Mouse (Mus musculus) heart, embryonic 15.5 days (tissue): ENCODE measurements around the gene Rrn3. TPM values are rescaled to one million over a fixed set of nuclear protein-coding genes. Genes with fewer than 3 reads are reported as not detected.

Experiments
- ATAC-seq: fragments of 200-750 bp; cut with Nextera tagmentation; replicated peaks from 2 replicates; pipeline ENCODE4 v1.8.0; 2017; ENCODE audit warnings: low read depth, moderate TSS enrichment; ENCODE audit not compliant: insufficient number of reproducible peaks, insufficient read depth, low FRiP score
- H3K27ac ChIP-seq: fragments of 300-500 bp; sonication (generic); 2 replicates; pipeline ENCODE4 v1.5.1; 2015; ENCODE audit warnings: mild to moderate bottlenecking, inconsistent platforms
- H3K27me3 ChIP-seq: fragments of 300-500 bp; sonication (generic); 2 replicates; pipeline ENCODE4 v1.6.1; 2015; ENCODE audit warnings: inconsistent platforms
- H3K36me3 ChIP-seq: fragments of 300-500 bp; sonication (generic); 2 replicates; pipeline ENCODE4 v1.6.1; 2015; ENCODE audit warnings: mild to moderate bottlenecking, inconsistent platforms
- H3K4me1 ChIP-seq: fragments of 300-500 bp; sonication (generic); replicated peaks from 2 replicates; pipeline ENCODE4 v1.6.1; 2015; ENCODE audit warnings: inconsistent platforms
- H3K4me2 ChIP-seq: fragments of 300-500 bp; sonication (generic); 2 replicates; pipeline ENCODE4 v1.6.1; 2015; ENCODE audit warnings: inconsistent platforms, mild to moderate bottlenecking, moderate library complexity
- H3K4me3 ChIP-seq: fragments of 300-500 bp; sonication (generic); 2 replicates; pipeline ENCODE4 v1.5.1; 2015; ENCODE audit warnings: mild to moderate bottlenecking, inconsistent platforms
- H3K9ac ChIP-seq: fragments of 300-500 bp; sonication (generic); 2 replicates; pipeline ENCODE4 v1.6.1; 2015; ENCODE audit warnings: mild to moderate bottlenecking, inconsistent platforms
- H3K9me3 ChIP-seq: fragments of 300-500 bp; sonication (generic); replicated peaks from 2 replicates; pipeline ENCODE4 v1.6.1; 2016; ENCODE audit warnings: inconsistent platforms
- WGBS: fragments of 180-500 bp; shearing (Covaris S2); methylation state at CpG from one replicate; pipeline ENCODE4 v1.1.7; 2015; ENCODE audit warnings: mixed read lengths; 5-methylcytosine and 5-hydroxymethylcytosine counted together
- polyA plus RNA-seq: library from polyadenylated mRNA; unstranded; fragments of >200 nt; fragmentation: Nextera tagmentation; extraction: Ambion mirVana; gene quantifications from 2 replicates; pipeline ENCODE4 v1.2.1, GENCODE M21; 2015

Rrn3 gene
- polyA plus RNA-seq, 1 experiment from 2014 or later = 47.0 TPM

DNA sequence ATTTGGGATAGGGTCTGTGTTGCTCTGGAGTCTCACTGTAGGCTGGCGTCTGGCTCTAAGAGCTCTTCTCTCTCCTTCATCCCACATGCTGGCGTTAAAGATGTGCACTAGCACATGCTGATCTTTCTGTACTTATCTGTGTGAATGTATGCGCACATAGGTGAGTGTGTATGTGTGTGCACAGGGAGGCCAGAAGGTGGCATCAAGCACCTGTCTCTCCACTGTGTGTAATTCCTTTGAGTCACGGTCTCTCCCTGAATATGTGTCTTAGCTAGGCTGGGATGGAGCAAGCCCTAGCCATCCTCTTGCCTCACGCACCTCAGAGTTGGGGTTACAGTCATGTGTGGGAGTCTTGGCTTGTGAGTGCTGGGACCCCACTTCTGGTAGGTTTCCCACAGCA, 40.3 kb downstream of the Rrn3 start:
- Histone ChIP-seq H3K4me3 (peak overlapping the region; percentile 77), H3K27ac (no peak overlapping the region), H3K9ac (no peak overlapping the region), H3K4me1 (peaks cover 31% of the 10 kb centered on the region), H3K9me3 (no peaks in the 10 kb centered on the region), H3K4me2 (peak overlapping the region; percentile 75), H3K36me3 (no peaks in the 10 kb centered on the region), H3K27me3 (no peaks in the 10 kb centered on the region)
- 92% methylated on average over 5 of the region's 5 CpGs for WGBS
- no peak for ATAC-seq

DNA sequence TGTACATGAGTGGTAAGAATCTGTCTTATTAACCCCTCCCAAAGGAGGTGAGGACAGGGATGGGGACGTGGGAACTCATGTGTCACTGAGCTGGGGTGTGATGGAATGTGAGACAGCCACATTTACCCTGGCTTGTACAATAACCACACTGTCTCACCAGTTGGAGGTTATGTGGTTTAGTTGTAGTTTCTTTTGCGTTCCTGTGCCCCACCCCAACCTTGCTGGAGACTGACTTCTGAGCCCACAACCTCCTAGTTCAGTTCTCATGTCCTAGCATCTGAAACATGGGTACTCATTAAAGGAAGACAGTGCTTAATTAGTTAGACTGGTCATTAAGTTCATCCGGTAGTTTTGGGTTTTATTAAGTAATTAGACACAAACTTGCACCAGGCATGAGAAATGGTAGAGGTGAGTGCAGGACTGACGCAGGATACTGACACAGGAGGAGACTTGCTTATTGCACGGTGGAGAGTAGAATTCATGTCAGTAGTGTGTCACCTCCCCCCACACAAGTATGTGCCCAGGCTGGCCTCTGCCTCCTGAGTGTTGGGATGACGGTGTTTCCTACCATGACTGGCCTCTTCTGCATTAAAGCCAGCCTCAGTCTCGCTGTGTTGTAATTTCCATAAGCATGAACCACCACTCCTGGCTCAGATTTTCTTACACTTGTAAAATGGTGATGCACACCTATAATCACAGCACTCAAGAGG, 45.4 kb downstream of the Rrn3 start:
- Histone ChIP-seq H3K4me1 (peaks cover 23% of the 10 kb centered on the region), H3K4me2 (no peak overlapping the region), H3K27ac (peak overlapping the region; percentile 31; the same call in 1 of the 2 replicates), H3K9me3 (no peaks in the 10 kb centered on the region), H3K27me3 (no peaks in the 10 kb centered on the region), H3K4me3 (no peak overlapping the region), H3K9ac (no peak overlapping the region), H3K36me3 (peaks cover 37% of the 10 kb centered on the region)
- 57% methylated on average over 7 of the region's 7 CpGs for WGBS
- ATAC-seq = no peak

DNA sequence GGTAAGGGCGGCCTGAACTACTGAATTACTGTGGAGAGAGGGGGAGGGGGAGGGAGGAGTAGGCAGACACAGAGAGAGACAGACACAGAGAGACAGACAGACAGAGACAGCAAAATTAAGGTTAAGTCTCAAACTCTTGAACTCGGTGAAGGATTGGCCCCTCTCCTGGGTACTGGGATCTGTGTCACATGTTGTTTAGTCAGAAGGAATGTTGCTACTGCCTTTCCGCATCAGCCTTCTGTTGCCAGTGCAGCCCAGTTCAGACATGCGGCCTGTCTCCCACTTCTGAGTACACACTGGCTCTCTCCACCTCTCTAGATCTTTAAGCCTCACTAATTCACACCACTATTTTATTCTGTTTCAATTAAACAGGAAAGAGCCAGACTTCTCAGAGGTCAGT, 46.0 kb downstream of the Rrn3 start:
- H3K4me1 ChIP-seq = peaks cover 21% of the 10 kb centered on the region; the same call in 1 of the 2 replicates
- H3K9me3 ChIP-seq = no peaks in the 10 kb centered on the region
- H3K27me3 ChIP-seq = no peaks in the 10 kb centered on the region
- no peak overlapping the region for H3K4me3 ChIP-seq
- H3K9ac ChIP-seq = no peak overlapping the region
- 78% methylated on average over 4 of the region's 4 CpGs for WGBS
- no peak overlapping the region for H3K4me2 ChIP-seq
- no peak overlapping the region for H3K27ac ChIP-seq
- ATAC-seq = no peak
- H3K36me3 ChIP-seq = peaks cover 42% of the 10 kb centered on the region

DNA sequence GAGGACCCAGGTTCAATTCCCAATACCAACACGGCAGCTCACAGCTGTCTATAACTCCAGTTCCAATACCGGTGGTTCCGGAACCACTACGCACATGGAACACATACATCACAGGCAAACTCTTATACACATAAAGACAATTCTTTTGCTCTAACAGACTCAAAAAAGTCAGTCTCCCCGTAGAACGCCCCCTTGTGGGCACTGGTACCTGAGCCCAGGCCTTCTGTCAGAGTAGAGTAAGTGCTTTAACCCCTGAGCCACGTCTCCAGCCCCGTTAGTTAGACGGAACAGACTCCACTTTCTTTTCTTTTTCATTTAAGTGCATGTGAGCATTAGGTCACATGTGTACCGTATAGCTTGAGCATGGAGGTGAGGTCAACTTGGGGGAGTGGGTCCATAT, 49.9 kb downstream of the Rrn3 start:
- Histone ChIP-seq H3K9ac (no peak overlapping the region), H3K4me2 (no peak overlapping the region), H3K36me3 (peaks cover 78% of the 10 kb centered on the region), H3K9me3 (no peaks in the 10 kb centered on the region), H3K4me1 (peaks cover 13% of the 10 kb centered on the region; the same call in 1 of the 2 replicates), H3K27ac (no peak overlapping the region), H3K4me3 (no peak overlapping the region), H3K27me3 (no peaks in the 10 kb centered on the region)
- ATAC-seq = no peak
- WGBS = 88% methylated on average over 10 of the region's 10 CpGs

DNA sequence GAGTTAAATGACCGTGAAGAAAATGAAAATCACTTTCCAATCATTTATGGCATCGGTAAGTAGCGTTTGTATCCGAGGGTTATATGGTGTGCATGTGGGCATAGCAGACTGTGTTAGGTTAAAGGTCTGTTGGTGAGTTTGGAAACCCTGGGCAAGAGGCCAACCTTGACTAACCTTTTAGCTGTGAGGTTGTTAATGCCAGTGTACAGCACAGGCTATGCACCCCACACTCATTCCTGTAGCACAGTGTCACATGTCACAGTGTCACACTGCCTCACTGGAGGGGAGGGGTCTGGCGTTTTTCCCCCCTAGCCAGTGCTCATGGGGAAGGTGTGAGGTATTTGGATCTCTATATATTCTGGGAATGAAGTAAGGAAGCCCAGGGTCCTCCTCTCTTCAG, 51.1 kb downstream of the Rrn3 start:
- ATAC-seq = no peak

DNA sequence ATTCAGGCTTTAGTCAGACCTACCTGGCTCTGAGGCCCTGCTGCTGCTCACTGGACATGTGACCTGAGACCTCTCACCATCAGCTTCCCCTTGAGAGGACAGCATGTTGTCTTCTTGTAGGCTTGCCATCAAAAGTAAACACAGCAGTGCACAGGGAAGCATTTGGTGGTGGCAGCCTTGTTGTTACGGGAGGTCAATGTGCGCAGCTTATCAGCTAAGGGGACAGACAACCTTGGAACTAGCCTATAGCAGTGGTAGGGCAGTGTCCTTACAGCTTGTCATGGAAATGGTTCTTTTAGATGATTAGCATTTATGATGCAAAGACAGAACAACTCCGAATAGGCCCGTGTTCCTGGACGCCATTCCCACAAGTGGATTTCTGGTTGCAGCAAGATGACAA, 53.9 kb downstream of the Rrn3 start:
- H3K9ac ChIP-seq = no peak overlapping the region
- ATAC-seq = no peak
- H3K36me3 ChIP-seq = peaks cover 92% of the 10 kb centered on the region
- H3K27me3 ChIP-seq = no peaks in the 10 kb centered on the region
- WGBS = 95% methylated on average over 5 of the region's 5 CpGs
- no peak overlapping the region for H3K4me3 ChIP-seq
- no peak overlapping the region for H3K4me2 ChIP-seq
- no peaks in the 10 kb centered on the region for H3K4me1 ChIP-seq
- H3K9me3 ChIP-seq = no peaks in the 10 kb centered on the region
- H3K27ac ChIP-seq = no peak overlapping the region

More for the DNA sequence above, 51.1 kb downstream of the Rrn3 start:
- Histone ChIP-seq H3K9me3 (no peaks in the 10 kb centered on the region), H3K4me2 (no peak overlapping the region), H3K4me3 (no peak overlapping the region), H3K4me1 (peaks cover under 1% of the 10 kb centered on the region; the same call in 1 of the 2 replicates), H3K27ac (no peak overlapping the region), H3K36me3 (peaks cover 90% of the 10 kb centered on the region), H3K27me3 (no peaks in the 10 kb centered on the region), H3K9ac (no peak overlapping the region)
- 80% methylated on average over 5 of the region's 5 CpGs for WGBS

DNA sequence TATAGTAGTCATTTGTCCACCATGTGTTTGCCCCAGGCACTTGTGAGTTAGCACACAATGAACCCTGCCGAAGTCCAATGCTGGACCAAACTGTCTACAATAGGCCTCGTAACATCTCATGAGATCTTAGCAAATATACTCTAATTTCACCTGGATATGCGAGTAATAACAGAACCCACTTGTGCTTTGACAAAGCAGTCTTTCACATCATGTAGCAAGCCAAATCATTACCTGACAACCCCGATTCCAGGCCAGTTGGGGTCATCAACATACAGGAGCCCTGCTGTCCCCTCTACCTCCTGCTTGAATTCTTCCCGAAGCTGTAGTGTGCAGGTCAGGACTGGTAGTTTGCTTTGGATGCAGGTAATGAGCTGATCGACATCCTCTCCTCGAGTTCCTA, 59.5 kb downstream of the Rrn3 start:
- H3K36me3 ChIP-seq = peaks cover 80% of the 10 kb centered on the region
- H3K9me3 ChIP-seq = no peaks in the 10 kb centered on the region
- H3K4me2 ChIP-seq = no peak overlapping the region
- ATAC-seq = no peak
- no peak overlapping the region for H3K4me3 ChIP-seq
- no peak overlapping the region for H3K9ac ChIP-seq
- no peak overlapping the region for H3K27ac ChIP-seq
- H3K27me3 ChIP-seq = no peaks in the 10 kb centered on the region
- no peaks in the 10 kb centered on the region for H3K4me1 ChIP-seq
- WGBS = 90% methylated on average over 7 of the region's 7 CpGs

DNA sequence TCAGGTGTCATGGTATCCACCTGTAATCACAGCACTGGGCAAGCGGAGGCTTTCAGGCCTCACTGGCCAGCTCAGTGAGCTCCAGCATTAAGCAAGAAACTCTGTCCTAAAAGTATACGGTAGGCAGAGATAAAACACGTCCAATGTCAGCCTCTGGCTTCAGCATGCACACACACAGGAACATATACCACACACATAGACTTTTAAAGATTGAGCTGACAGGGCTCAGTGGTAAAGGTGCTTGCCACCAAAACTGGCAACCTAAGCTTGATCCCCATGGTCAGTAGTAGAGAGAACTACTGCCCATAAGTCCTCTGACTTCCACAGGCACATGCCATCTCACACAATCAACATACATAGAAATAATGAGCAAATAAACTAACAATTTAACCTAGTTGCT, 60.4 kb downstream of the Rrn3 start:
- H3K9me3 ChIP-seq = no peaks in the 10 kb centered on the region
- 94% methylated on average over 3 of the region's 3 CpGs for WGBS
- H3K4me2 ChIP-seq = no peak overlapping the region
- no peaks in the 10 kb centered on the region for H3K27me3 ChIP-seq
- H3K36me3 ChIP-seq = peaks cover 81% of the 10 kb centered on the region
- no peak overlapping the region for H3K27ac ChIP-seq
- H3K4me3 ChIP-seq = no peak overlapping the region
- no peaks in the 10 kb centered on the region for H3K4me1 ChIP-seq
- H3K9ac ChIP-seq = no peak overlapping the region
- ATAC-seq = no peak

DNA sequence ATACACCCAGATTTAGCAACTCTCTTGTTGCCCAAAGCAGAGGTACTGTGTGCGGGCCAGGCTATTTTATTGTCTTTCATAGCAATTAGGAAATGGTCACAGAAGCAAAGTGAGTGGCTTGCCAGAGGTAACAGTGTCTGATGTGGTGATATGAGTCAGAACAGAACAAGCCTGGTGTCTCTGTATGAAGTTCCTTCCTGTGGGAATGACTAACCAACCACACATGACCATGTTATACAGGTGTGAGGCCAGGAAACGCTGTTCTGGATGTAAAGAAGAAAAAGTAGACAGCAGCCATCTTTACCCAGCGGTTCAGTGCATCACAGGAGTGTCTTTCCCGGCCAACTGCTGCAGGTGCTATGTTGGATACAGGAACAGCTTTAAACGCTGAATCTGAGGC, 64.5 kb downstream of the Rrn3 start:
- peaks cover 60% of the 10 kb centered on the region for H3K36me3 ChIP-seq
- 93% methylated on average over 5 of the region's 5 CpGs for WGBS
- no peaks in the 10 kb centered on the region for H3K9me3 ChIP-seq
- H3K4me3 ChIP-seq = no peak overlapping the region
- H3K9ac ChIP-seq = no peak overlapping the region
- no peak overlapping the region for H3K4me2 ChIP-seq
- H3K27ac ChIP-seq = no peak overlapping the region
- no peak for ATAC-seq
- no peaks in the 10 kb centered on the region for H3K4me1 ChIP-seq
- H3K27me3 ChIP-seq = no peaks in the 10 kb centered on the region

DNA sequence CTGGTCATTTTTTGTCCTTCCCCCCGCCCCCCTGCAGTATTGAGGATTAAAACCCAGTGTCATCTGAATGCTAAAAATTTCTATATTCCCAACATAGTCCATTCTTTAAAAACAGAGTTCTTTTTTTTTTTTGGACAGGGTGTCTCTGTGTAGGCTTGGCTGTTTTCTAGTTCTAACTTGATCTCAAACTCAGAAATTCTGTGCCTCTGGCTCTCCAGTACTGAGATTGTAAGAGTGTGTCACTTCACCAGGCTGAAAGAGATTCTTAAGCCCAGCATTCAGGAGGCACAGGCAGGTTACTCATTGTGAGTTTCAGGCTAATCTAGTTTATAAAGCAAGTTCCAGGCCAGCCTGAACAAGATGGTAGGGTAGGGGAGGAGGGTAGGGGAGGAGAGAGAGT, 66.2 kb downstream of the Rrn3 start:
- Histone ChIP-seq H3K27ac (no peak overlapping the region), H3K9me3 (no peaks in the 10 kb centered on the region), H3K36me3 (peaks cover 50% of the 10 kb centered on the region), H3K9ac (no peak overlapping the region), H3K27me3 (no peaks in the 10 kb centered on the region), H3K4me3 (no peak overlapping the region), H3K4me2 (no peak overlapping the region), H3K4me1 (no peaks in the 10 kb centered on the region)
- ATAC-seq = no peak
- 97% methylated on average over 1 of the region's 1 CpGs for WGBS

DNA sequence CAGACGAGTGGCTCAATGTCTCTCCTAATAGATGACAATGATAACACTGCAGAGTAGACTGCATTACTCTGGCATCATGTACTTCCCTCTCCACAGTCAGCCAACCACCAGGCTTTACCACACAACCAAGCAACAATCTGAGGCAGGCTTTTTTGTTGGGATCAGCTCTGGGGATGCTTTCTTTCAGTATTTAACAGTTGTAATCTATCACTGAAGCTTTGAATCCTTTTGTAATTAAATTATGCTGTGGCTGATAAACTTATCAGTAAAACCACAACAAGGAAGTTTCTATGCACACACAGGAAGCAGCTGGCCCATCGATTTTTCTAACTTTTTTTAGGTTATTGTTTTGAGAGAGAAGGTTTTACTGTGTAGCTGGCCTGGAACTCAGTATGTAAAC, 67.8 kb downstream of the Rrn3 start:
- H3K4me3 ChIP-seq = no peak overlapping the region
- no peaks in the 10 kb centered on the region for H3K27me3 ChIP-seq
- H3K36me3 ChIP-seq = peaks cover 48% of the 10 kb centered on the region
- no peaks in the 10 kb centered on the region for H3K9me3 ChIP-seq
- H3K27ac ChIP-seq = no peak overlapping the region
- H3K4me1 ChIP-seq = no peaks in the 10 kb centered on the region
- H3K4me2 ChIP-seq = no peak overlapping the region
- ATAC-seq = no peak
- 55% methylated on average over 2 of the region's 2 CpGs for WGBS
- no peak overlapping the region for H3K9ac ChIP-seq

DNA sequence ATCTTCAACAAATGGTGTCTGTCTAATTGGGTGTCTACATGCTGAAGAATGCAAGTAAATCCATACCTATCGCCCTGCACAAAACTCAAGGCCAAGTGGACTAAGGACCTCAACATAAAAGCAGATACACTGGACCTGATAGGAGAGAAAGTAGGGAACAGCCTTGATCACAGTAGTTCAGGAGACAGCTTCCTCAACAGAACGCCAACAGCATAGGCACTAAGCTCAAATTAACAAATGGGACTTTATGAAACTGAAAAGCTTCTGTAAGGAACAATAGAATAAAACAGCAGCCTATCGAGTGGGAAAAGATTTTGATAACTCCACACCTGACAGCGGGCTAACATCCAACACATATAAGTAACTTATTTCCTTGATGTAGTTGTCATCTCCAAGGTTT, 70.9 kb downstream of the Rrn3 start:
- H3K9me3 ChIP-seq = no peaks in the 10 kb centered on the region
- 92% methylated on average over 4 of the region's 4 CpGs for WGBS
- ATAC-seq = no peak
- H3K4me1 ChIP-seq = no peaks in the 10 kb centered on the region
- H3K9ac ChIP-seq = no peak overlapping the region
- no peak overlapping the region for H3K4me2 ChIP-seq
- no peak overlapping the region for H3K4me3 ChIP-seq
- H3K36me3 ChIP-seq = peaks cover 41% of the 10 kb centered on the region
- no peak overlapping the region for H3K27ac ChIP-seq
- no peaks in the 10 kb centered on the region for H3K27me3 ChIP-seq
